Mouse (Mus musculus) left cerebral cortex, postnatal 10 days (tissue): ENCODE data around the gene Bri3. TPM values are rescaled to one million over a fixed set of nuclear protein-coding genes. Genes with fewer than 3 reads are reported as not detected.

Experiments
- DNase-seq, 2 experiments: peaks; one replicate each; pipeline ENCODE4 v3.0.0; 2021 to 2022; ENCODE audit warnings: low spot score in 2 of 2, mixed read lengths in 1 of 2; ENCODE audit errors: extremely low spot score in 1 of 2
- intact Hi-C: fragments of 180-260 bp; cut with DNase I; formaldehyde crosslinking; loops from one replicate; pipeline ENCODE4 v1.15.1; 2025
- total RNA-seq, 2 experiments: library from RNA; stranded (reverse); gene quantifications; 2 replicates each; pipeline ENCODE4 v1.2.3; 2021

Bri3 gene
- total RNA-seq, 2 experiments from 2014 or later, result 58.7 to 60.6 TPM

DNA sequence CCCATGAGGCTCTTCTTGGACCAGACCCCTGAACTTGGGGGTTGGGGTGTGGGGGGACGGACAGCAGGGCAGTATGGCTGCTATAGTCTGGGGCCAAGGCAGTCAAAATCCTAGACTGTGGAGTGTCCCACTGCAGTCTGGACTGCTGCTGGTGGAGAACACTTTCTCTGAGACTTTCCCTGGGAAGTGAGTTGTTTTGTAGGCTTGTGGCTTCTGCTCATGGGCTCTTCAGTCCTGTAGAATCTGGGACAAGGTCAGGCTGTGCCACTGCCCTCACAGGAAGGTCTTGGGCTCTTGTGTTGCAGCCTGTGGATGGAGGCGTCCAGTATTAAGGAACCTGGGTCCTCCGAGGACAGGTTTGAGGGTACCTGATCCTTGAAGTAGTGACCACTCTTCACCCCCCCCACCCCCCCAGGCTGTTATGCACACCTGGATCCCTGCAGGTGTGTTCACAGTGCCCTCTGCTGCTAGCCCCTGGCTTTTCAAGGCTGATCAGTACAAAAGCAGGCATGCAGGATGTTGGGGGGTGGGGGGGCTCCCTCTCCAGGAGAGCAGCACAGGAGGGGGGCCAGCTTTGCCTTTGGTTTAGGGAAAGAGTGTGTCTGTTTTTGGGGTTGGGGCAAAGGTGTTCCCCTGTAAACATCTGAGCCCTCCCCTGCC is 13.3 kb downstream of the Bri3 start:
- no peak for DNase-seq
- intact Hi-C loops, result loop anchor here (10.0 kb wide), 1 partner anchor 117 kb away; no protein-coding TSS in a partner anchor

- DNase-seq, result no peak
- intact Hi-C loops, result loop anchor here (10.0 kb wide), 1 partner anchor 117 kb away; no protein-coding TSS in a partner anchor
Observed at GRCm38 (mm10) chr5:144258131-144258611, 13.9 kb downstream of the Bri3 start.

DNA sequence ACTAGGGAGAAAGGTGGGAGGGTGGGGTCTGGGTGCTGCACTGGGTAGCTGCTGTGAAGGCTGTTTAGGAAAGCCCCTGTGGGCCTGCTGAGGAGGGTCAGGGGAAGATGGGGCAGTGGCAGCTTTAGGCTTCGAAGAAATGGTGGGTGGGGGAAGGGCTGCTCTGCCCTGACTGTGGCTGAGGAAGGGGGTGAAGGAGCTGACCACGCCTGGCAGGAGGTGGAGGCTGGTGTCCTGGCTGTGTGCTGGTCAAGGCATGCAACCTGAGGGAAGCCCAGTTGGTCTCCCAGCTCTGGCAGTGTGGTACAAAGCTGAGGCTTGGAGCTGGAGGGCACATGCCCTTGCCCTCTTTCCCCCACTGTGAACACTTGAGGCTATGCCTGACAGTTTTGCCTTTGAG is 14.4 kb downstream of the Bri3 start:
- intact Hi-C loops, result loop anchor here (10.0 kb wide), 1 partner anchor 116 kb away; no protein-coding TSS in a partner anchor
- no peak for DNase-seq

DNA sequence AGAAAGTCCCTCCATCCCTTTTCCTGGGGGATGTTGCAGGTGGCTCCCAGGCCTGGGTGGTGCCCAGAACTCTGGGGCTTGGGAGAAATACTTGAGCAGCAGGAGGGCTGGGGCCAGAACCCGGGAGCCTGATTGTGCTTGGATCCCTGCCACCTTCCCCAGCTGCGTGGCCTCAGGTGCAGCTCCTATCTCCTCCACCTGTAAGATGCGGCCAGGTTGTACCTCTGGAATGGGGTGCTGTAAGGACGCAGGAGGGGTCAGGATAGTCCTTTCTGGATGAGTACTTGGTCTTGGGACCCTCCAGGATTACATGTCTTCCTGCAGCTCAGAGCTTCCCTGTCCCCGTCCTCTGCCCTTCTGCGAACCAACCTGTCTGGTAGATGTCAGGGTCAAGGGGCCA is 15.0 kb downstream of the Bri3 start:
- intact Hi-C loops, result loop anchor here (10.0 kb wide), 1 partner anchor 116 kb away; no protein-coding TSS in a partner anchor
- no peak for DNase-seq

DNA sequence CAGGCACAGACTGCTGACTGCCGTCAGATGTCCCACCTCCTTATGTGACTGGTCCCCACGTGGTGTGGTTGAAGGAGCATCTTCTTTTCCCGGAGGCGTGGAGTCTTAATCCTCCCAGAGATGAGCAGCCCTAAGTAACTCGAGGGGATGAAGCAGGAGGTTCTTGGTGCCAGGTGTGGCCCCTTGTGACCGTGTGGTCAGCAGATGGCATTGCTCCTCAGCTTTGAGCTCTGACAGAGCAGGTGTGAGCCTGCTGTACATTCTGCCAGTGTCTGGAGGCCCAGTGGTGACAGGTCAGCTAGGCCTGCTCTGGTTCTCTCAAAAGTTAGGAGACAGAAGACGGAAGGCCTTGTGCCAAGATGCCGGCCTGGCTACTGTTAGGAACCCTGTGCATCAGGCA is 16.2 kb downstream of the Bri3 start:
- no peak for DNase-seq
- intact Hi-C loops, result loop anchor here (10.0 kb wide), 1 partner anchor 474 kb away; no protein-coding TSS in a partner anchor

- DNase-seq, result no peak
- intact Hi-C loops, result loop anchor here (10.0 kb wide), 1 partner anchor 473 kb away; no protein-coding TSS in a partner anchor
Observed at GRCm38 (mm10) chr5:144261309-144261708, 17.1 kb downstream of the Bri3 start.

- DNase-seq, result no peak
- intact Hi-C loops, result loop anchor here (10.0 kb wide), 1 partner anchor 473 kb away; no protein-coding TSS in a partner anchor
Observed at GRCm38 (mm10) chr5:144261829-144262228, 17.6 kb downstream of the Bri3 start.

DNA sequence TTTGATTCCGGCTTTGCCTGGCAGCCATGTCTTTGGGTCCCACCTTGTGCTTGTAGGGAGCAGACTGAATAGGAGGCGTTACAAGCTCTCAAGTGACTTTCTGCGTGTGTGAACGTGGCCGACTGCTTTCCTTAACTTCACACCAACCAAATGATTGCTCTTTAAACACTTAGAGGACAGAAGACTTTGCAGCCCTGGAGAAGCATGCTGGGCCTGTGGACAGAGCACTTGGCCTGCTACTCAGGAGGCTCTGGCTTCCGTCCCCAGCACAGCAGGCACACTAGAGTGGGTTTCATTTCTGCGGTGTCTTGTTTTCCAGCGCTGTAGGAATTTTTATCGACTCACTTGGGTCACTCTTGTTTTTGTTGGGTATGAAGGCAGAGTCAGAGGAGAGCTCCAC is 18.8 kb downstream of the Bri3 start:
- DNase-seq, result no peak
- intact Hi-C loops, result loop anchor here (10.0 kb wide), 1 partner anchor 472 kb away; no protein-coding TSS in a partner anchor

- DNase-seq, result no peak
- intact Hi-C loops, result loop anchor here (10.0 kb wide), 1 partner anchor 471 kb away; no protein-coding TSS in a partner anchor
Observed at GRCm38 (mm10) chr5:144263496-144263895, 19.3 kb downstream of the Bri3 start.

- DNase-seq, result peak; percentile 67 to 75
- intact Hi-C loops, result loop anchor here (10.0 kb wide), 1 partner anchor 467 kb away; no protein-coding TSS in a partner anchor
Observed at GRCm38 (mm10) chr5:144267535-144268241, 23.5 kb downstream of the Bri3 start.

- no peak for DNase-seq
- intact Hi-C loops, result loop anchor here (10.0 kb wide), 1 partner anchor 465 kb away; no protein-coding TSS in a partner anchor
Observed at GRCm38 (mm10) chr5:144269926-144270325, 25.7 kb downstream of the Bri3 start.

DNA sequence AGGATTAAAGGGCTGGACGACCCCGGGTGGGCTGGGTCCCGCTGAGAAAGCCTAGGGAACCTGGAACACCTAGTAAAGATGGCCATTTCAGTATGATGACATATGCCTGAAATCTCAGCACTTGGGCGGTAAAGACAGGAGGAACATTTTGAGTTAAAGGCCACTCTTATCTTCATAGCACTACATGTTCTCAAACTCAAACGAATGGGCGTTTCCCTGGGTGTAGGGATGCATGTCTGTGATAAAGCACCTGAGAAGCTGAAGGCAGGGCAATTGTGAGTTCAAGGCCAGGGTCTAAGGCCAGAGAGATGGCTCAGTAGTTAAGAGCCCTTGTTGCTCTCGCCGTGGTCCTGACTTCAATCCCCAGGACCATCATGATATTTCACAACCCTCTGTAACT is 26.2 kb downstream of the Bri3 start:
- intact Hi-C loops, result no loop called here
- no peak for DNase-seq

DNA sequence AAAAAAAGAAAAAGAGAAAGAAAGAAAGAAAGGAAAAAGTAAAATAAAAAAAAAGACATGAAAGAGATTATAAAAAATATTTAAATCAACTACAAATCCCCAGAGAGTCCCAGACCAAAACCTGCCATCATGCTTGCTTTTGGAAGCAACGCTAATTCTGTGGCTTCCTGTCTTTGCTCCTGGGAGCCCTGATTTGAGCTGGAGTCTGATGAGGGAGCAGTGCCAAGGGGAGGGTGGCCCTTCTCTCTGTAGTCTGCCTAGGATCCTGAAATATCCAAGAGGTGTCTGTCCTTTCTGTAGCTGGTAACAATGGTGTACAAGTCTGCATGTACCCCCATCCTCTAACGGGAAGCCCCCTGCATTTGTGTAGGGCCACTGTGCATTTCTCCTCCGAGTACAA is 26.9 kb downstream of the Bri3 start:
- DNase-seq, result no peak
- intact Hi-C loops, result no loop called here

GRCm38 (mm10) chr5:144271772-144272171 is 27.5 kb downstream of the Bri3 start:
- DNase-seq, result no peak
- intact Hi-C loops, result no loop called here

- intact Hi-C loops, result no loop called here
- no peak for DNase-seq
Observed at GRCm38 (mm10) chr5:144274904-144275303, 30.7 kb downstream of the Bri3 start.

DNA sequence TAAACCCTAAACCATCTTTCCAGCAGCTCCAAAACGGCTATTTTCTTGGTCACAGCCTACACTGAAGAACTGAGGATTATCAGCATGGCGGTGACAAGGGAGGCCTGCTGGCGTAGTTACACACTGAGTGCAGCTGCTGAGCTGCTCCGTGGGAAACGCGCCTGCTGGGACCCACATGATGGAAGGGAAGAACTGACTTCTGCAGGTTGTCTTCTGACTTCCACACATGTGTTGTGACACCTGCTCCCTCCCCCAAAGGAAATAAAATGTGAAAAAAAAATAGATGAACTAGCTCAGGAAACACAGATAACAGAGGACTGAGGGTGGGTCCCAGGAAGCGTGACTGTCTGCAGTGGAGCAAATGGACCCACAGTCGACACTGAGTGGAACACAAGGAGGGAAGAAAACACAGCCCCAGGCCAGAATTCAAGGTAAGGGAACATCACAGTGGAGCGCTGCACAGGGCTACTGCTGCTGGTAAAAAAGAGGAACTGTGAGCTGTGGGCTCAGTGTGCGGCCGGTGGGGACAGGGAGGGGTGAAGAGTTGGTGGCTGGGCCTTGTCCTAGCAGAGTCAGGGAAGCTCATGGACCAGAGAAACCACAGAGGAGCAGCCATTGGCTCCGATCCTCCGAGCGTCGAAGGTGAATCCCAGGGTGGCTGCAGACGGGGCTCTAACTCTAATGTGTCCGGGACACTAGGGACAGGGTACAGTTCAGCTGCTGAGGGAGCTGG is 32.8 kb downstream of the Bri3 start:
- intact Hi-C loops, result no loop called here
- no peak for DNase-seq

GRCm38 (mm10) chr5:144278374-144278960 is 34.2 kb downstream of the Bri3 start:
- intact Hi-C loops, result no loop called here
- no peak for DNase-seq

- intact Hi-C loops, result no loop called here
Observed at GRCm38 (mm10) chr5:144279081-144279541, 34.9 kb downstream of the Bri3 start.

GRCm38 (mm10) chr5:144279926-144280325 is 35.7 kb downstream of the Bri3 start:
- intact Hi-C loops, result no loop called here
- DNase-seq, result no peak

More at GRCm38 (mm10) chr5:144279081-144279541, 34.9 kb downstream of the Bri3 start:
- no peak for DNase-seq
